Mouse (Mus musculus): ENCODE measurements around the gene 0610030E20Rik. TPM values are rescaled to one million over a fixed set of nuclear protein-coding genes. Genes with fewer than 3 reads are reported as not detected.

The 0610030E20Rik gene
- total RNA-seq (2023) = 38.2 TPM

DNA sequence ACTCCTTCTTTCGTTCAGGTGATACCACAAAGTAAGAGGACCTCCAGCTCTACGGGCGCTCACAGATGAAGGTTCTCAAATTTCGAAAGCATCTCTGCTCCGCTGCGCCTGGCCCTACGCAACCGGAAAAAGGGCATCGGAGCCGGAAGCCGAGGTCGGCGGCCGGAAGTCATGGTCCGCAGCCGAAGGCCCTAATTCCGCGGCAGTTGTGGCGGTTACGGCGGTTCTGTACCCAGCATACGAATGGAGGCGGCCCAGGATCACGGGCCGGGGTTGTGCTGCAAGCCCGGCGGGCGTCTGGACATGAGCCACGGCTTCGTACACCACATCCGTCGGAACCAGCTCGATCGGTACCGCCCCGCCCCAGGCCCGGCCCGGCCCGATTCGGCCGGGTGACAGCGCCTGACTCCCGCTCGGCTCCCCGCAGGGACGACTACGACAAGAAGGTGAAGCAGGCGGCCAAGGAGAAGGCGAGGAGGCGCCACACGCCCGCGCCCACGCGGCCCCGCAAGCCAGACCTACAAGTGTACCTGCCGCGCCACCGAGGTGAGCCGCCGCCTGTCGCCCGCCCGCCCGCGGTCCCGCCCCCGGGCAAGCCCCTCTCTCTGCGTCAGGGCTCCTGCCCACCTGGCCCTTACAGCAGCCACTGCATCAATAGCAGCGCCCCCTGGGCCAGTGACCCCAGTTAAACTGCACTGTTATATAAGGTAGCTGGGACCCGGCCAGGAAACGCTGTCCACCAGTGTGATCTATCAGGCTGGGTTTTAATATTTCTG lies at the start of gene 0610030E20Rik:
0610030E20Rik (plus strand) TSS at position 152 of the 776 bp plus-strand sequence.

DNA sequence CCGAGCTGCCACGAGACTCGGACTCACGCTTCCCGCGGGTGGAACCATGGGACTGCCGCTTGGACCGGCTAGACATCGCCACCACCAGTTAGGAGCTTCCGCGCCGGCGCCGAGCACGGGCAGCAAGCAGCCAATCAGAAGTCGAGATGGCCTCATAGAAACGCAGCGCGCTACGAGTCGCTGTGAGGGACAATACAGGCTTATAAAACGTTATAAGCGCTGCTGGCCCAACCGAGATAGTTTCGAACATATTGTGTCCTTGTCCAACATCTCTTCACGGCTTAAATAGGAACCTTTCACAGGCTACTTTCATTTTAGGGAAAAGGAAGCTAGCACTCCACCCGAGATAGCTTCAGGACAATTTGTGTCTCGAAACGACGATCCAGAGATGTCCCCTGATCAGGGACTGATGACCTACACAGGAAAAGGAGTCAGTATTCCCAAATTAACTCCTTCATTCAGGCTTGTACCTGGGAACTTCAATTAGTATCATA lies 2.0 kb upstream of the 0610030E20Rik start, which contains the start of gene Usp39:
Usp39 (minus strand) TSS at position 111 of the 494 bp plus-strand sequence.

DNA sequence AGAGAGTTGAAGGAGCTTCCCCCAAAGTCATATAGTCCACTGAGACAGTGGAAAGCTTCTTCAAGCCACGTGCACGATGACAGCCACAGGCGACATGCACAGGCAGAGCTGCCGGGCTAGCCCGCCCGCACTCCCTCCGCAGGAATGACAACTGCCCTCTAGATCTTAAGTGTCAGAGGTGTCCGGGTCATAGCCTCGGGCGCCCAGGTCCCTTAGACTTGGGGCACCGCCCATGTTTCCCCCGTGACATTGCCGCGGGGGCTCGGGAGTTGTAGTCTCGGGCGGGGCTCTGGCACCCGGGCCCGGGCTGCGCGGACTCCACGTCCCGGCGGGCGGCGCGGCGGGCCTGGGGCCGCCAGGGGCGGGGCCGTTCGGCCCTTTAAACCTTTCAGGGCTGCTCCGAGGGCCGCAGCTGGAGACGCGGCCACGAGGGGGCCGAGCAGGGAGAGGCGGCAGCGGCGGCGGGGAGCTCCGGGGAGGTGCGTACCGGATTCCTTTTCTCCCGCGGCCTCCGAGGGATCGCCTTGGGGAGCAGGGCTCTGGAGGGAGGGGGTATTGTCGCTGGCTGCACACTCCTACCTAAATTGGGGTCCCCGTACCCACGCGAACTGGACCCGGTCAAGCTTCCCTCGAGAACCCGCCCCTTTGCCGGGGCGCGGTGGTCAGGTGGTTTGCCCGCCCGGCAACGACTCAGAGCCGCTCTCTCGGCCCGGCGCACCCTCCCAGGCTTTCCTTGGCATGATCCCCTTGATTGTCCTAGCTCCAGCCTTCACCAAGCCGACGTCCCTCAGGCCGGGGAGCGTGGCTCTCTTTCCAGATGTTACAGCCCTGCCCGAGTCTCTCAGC lies 8.2 kb downstream of the 0610030E20Rik start, which contains the start of gene Tmem150a:
Tmem150a (plus strand) TSS at position 382 of the 846 bp plus-strand sequence.

DNA sequence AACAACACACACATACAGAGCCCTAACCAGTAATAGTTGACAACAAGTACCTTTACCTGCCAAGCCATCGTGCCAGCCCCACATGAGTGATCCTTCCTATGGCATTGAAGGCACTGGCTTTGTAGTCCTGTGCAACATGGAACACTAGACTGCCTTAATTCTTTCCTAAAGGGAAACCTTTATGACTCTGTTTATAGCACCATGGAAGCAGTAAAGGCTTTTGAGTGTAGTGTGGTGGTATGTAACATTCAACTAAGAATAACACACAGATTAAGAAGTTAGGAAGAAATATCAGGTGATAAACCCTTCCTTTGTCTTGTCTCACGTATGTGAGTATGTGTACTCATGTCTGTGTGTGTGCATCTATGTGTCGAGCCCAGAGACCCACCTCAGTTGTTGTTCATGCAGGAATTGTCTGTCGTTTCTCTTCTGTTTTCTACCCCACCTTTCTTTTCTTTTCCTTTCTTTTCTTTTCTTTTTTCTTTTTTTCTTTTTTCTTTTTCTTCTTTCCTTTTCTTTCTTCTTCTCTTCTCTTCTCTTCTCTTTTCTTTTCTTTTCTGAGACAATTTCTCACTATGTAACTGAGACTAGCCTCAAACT lies 19.8 kb downstream of the 0610030E20Rik start, which contains the start of gene Rnf181:
Rnf181 (minus strand) TSS at position 113 of the 600 bp plus-strand sequence.

DNA sequence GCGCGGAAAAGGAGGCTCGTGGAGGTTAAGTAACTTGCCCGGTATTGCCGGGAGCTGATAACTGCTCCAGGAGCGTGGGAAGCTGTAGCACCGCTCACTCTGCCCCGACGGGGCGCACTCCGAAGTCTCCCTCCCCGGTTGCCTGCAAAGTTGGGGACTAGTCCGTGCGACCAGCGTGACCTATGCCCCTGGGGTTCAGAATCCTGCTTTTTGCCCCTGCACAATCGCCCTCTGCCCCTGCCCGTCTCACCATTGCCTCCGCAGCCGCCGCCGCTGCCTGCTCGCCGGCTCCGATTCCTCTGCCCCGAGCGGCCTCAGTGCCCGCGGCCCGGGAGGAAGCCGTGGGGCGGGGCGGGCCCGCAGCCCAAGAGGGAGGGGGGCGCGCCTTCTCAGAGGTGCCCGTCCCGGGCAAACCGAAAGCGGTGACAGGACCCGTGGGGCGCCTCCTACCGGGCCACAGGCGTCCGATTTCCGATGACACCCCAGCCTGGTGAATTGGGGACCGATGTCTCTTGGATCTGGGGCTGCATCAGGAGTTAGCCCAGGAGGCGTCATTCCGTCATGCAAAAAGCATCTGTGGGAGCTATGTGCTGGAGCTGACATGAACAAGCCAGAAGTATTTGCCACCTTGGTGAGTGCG lies 33.1 kb downstream of the 0610030E20Rik start, which contains the start of gene Vamp5:
Vamp5 (minus strand) TSS at position 338 of the 640 bp plus-strand sequence.

GRCm38 (mm10) chr6:72389941-72390771 lies 43.0 kb downstream of the 0610030E20Rik start, which contains the start of gene Vamp8:
TSS of gene Vamp8 (minus strand) at chr6:72390703.

Other genes starting within 250 kb of the 0610030E20Rik start
- gene St3gal5, start 249.7 kb upstream of the 0610030E20Rik start, total RNA-seq (2023) = 2.8 TPM
- gene Atoh8, start 111.7 kb upstream of the 0610030E20Rik start, total RNA-seq (2023) = not detected
- not detected for gene Sftpb, start 42.7 kb upstream of the 0610030E20Rik start, total RNA-seq (2023)
- 44.4 TPM for gene Usp39, start 2.1 kb upstream of the 0610030E20Rik start, total RNA-seq (2023)
- gene Tmem150a, start 8.1 kb downstream of the 0610030E20Rik start, total RNA-seq (2023) = 1.0 TPM
- 73.6 TPM for gene Rnf181, start 19.6 kb downstream of the 0610030E20Rik start, total RNA-seq (2023)
- 10.3 TPM for gene Vamp5, start 33.2 kb downstream of the 0610030E20Rik start, total RNA-seq (2023)
- 70.9 TPM for gene Vamp8, start 43.4 kb downstream of the 0610030E20Rik start, total RNA-seq (2023)
- 10.6 TPM for gene Ggcx, start 67.0 kb downstream of the 0610030E20Rik start, total RNA-seq (2023)
- 248 TPM for gene Mat2a, start 92.2 kb downstream of the 0610030E20Rik start, total RNA-seq (2023)
- not detected for gene Sh2d6, start 174.4 kb downstream of the 0610030E20Rik start, total RNA-seq (2023)
- gene Capg, start 197.1 kb downstream of the 0610030E20Rik start, total RNA-seq (2023) = 38.6 TPM

All from CD4-positive naive resting alpha-beta T cell, adult 57 days (primary cell).